ENCODE assay signal across 29 mouse cellular contexts in the genomic region with DNA sequence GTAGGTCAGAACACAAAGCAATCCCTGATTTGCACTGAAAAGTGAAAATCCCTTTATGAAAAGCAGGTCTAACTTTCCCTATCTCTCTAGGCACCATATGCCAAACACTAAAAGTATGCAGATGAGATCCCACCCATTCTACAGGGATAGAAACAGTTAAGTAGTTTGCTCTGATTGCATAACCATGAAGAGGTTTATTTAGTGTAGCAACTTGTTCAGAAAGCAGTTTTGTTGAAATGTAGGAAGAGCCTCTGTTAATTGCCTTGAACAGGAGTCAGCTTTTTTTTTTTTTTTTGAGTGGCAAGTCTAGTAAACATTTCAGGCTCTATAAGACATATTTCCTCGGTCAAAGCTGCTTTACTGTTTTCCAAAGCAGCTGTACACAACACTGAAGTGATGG.
"Had no signal": no experiment of that assay in that cellular context is flagged by ENCODE, and none has a peak within 500 bp of the region (broad histone marks: within the 10 kb centered on the region; RNA-seq: fewer than 3 reads in every experiment).

No protein-coding gene starts in this region.

- H3K9ac ChIP-seq: embryonic facial prominence, embryonic 12.5 days; embryonic facial prominence, embryonic 13.5 days; embryonic facial prominence, embryonic 15.5 days; forebrain, embryonic 12.5 days; forebrain, embryonic 13.5 days; forebrain, embryonic 15.5 days; forebrain, postnatal 0 days had no signal

- H3K4me2 ChIP-seq: embryonic facial prominence, embryonic 12.5 days; embryonic facial prominence, embryonic 13.5 days; embryonic facial prominence, embryonic 15.5 days; forebrain, embryonic 12.5 days; forebrain, embryonic 13.5 days; forebrain, embryonic 15.5 days had no signal

- H3K4me3 ChIP-seq: embryonic facial prominence, embryonic 10.5 days; embryonic facial prominence, embryonic 12.5 days; embryonic facial prominence, embryonic 13.5 days; embryonic facial prominence, embryonic 15.5 days; erythroblast, embryonic 14.5 days; forebrain, embryonic 10.5 days; forebrain, embryonic 12.5 days; forebrain, embryonic 13.5 days; forebrain, embryonic 15.5 days; heart, adult 2 months; heart, embryonic 10.5 days had no signal

- ATAC-seq: forebrain, embryonic 13.5 days; forebrain, embryonic 14.5 days; forebrain, embryonic 15.5 days; forebrain, embryonic 16.5 days; forebrain, postnatal 0 days had no signal

- H3K27me3 ChIP-seq: embryonic facial prominence, embryonic 12.5 days; embryonic facial prominence, embryonic 13.5 days; embryonic facial prominence, embryonic 15.5 days; forebrain, embryonic 12.5 days; forebrain, embryonic 13.5 days; forebrain, embryonic 15.5 days had no signal

- H3K4me1 ChIP-seq: embryonic facial prominence, embryonic 10.5 days; embryonic facial prominence, embryonic 12.5 days; embryonic facial prominence, embryonic 13.5 days; embryonic facial prominence, embryonic 15.5 days; forebrain, embryonic 10.5 days; forebrain, embryonic 12.5 days; forebrain, embryonic 13.5 days; forebrain, embryonic 15.5 days; heart, embryonic 10.5 days had no signal

- DNase-seq: cerebellum, adult 2 months; cerebellum, adult 8-10 months; cerebellum, adult 9-10 months; cerebellum, adult 9-11 months; cerebellum, postnatal 10 days; cerebellum, postnatal 14 days; cerebellum, postnatal 25 days; cerebellum, postnatal 36 days; embryo, embryonic 11 days; forebrain, postnatal 0 days; gastrocnemius, postnatal 10 days; gastrocnemius, postnatal 14 days; gastrocnemius, postnatal 25 days; gastrocnemius, postnatal 36 days; heart, adult 11 months; heart, adult 18-20 months; heart, adult 2 months had no signal

- H3K9me3 ChIP-seq: embryonic facial prominence, embryonic 10.5 days; embryonic facial prominence, embryonic 12.5 days; embryonic facial prominence, embryonic 13.5 days; embryonic facial prominence, embryonic 15.5 days; forebrain, embryonic 10.5 days; forebrain, embryonic 12.5 days; forebrain, embryonic 13.5 days; forebrain, embryonic 15.5 days; heart, embryonic 10.5 days had no signal

- H3K27ac ChIP-seq: embryonic facial prominence, embryonic 10.5 days; embryonic facial prominence, embryonic 12.5 days; embryonic facial prominence, embryonic 13.5 days; embryonic facial prominence, embryonic 15.5 days; forebrain, embryonic 10.5 days; forebrain, embryonic 12.5 days; forebrain, embryonic 13.5 days; forebrain, embryonic 15.5 days; heart, adult 2 months; heart, embryonic 10.5 days had no signal

- H3K36me3 ChIP-seq: embryonic facial prominence, embryonic 10.5 days; embryonic facial prominence, embryonic 12.5 days; embryonic facial prominence, embryonic 13.5 days; embryonic facial prominence, embryonic 15.5 days; forebrain, embryonic 10.5 days; forebrain, embryonic 12.5 days; forebrain, embryonic 15.5 days; heart, embryonic 10.5 days had no signal
